Mouse (Mus musculus): Measurements from ENCODE around the gene Isca1.
"Not testable (repeated sequence)": the region's sequence is repeated elsewhere in the genome, so short reads cannot be mapped to it uniquely, and the experiment has no call there.

The Isca1 gene

GRCm38 (mm10) chr13:59769296-59770163 is at the start of gene Isca1:
Isca1 (minus strand) TSS chr13:59769810.
- peak; percentile 99 for DNase-seq

DNA sequence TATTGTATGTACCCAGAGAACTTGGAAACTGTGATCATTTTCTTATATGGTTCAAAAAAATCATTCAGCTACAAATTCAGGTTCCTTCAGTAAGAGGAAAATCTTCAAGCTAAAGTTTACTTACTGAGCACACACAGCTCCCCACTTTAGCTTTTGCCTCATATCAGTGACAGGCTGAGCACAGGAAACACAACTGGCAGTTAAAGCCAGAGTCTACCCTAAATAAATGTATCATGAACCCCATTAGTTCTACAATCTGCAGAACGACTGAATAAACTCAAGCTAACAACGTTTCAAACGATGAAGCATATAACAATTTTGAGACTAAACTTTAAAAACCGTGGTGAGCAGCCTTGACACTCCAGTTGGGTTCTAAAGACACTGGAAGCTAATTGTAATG is 47.7 kb upstream of the Isca1 start:
- no peak for DNase-seq

DNA sequence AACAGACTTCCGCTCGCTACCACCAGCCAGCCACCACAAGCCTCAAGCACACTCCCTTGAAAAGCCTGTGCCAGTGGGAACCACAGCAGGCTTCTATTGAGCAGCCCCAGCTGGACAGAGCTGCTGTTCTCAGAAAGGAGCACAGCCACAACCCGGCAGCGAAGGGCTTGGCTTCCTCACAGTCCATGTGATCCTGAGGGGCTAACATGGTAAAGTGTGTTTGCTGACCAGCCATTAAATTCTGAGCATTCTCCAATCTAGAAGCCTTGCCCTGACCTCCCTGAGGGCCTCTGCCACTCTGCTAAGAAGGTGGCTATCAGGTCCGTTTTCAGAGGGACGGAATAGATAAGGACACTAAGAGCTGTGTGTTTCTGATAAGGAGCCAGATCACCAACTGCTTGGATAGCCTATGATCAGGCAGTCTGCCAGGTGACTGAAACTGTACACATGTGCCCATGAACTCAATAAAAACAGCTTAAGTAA is 44.5 kb upstream of the Isca1 start:
- DNase-seq: peak; percentile 37

DNA sequence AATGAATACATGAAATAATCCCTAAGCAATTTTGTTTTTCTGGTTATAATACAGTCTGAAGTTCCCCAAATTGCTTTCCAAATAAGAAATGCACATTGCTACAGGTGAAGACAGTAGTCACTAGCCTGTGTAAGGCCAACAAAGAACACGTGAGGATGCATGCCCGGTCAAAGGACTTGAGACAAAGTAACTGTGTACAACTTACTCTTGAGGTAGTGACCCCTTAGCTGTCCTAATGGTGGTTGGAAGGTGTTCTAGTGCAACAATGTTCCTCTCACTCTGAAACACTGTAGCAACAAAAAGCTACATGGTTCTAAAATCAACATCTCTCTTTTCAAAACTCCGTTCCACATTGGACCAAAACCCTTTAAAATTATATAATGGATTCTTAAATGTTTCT is 42.0 kb upstream of the Isca1 start:
- no peak for DNase-seq

- no peak for DNase-seq
Observed at GRCm38 (mm10) chr13:59801000-59801399, 31.4 kb upstream of the Isca1 start.

DNA sequence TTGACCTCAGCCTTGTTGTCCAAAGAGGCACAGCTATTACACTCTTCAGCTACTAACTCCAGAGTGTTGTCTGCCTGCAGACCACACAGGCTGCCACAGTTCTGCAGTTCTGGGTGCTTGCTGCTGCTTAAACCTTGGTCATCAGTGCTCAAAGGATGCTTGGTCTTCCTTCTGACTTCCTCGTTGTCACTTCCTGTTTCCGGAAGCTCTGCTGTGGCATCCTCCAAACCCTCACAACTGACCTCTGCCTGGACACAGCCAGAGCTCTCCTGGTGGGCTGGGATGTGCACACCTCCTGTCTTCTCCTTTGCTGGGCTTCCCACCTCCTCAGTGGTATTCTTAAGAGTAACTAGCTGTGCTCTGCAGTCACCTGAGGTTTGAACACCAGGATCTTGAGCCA is 30.5 kb upstream of the Isca1 start:
- no peak for DNase-seq

- no peak for DNase-seq
Observed at GRCm38 (mm10) chr13:59798306-59798705, 28.7 kb upstream of the Isca1 start.

GRCm38 (mm10) chr13:59796466-59796848 is 26.8 kb upstream of the Isca1 start:
- no peak for DNase-seq

DNA sequence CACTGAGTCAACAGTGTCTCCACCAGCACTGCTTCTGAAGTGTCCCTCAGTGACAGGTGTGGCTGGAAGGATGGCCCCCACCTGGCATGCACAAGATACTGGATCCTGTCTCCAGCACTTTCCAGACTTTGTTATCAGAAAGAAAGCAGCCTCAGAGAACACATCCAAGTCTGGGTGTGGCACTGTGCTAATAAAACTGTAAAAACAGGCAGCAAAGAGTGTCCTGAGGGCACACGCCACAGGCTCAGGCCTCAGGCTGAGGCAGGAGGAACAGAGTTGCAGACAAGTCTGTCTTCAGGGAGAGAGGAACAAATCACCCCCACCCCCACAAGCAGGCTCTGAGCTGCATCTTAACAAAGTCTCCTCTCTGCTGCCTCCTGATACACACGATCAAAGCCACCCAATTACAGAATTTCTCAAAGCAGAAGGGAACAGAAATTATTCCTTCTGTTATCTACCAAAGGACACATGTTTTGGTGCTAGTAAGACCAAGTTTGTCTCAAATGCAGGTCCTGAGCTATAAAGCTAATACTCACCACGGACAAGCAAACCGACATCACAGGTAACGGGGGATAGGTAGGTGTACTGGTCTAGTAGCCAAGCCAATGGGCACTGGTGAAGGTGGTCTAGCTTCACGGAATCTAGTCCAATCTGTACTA is 26.3 kb upstream of the Isca1 start:
- no peak for DNase-seq

GRCm38 (mm10) chr13:59794786-59795185 is 25.2 kb upstream of the Isca1 start:
- no peak for DNase-seq

DNA sequence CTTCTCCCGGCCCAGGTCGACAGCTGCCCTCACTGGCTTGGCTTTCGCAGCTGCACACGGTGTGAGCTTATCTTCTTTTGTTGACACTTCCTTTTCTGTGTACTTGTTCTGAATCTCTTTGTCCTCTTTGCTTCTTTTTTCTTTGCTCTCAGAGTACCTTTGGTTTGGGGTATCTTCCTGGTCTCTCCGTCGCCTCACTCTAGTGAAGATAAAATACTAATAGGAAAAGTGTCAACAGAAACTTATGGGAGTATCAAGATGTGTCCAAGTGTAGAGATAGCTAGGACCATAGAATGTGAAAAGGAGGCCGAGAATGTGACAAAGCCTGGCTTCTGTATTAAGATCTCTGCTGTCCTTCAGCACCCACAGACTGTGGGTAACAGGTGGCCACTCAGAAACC is 12.5 kb upstream of the Isca1 start, which contains the start of gene Gm49354:
Gene Gm49354, minus strand, starts transcription at position 101 of the 400 bp plus-strand sequence.
- no peak for DNase-seq

DNA sequence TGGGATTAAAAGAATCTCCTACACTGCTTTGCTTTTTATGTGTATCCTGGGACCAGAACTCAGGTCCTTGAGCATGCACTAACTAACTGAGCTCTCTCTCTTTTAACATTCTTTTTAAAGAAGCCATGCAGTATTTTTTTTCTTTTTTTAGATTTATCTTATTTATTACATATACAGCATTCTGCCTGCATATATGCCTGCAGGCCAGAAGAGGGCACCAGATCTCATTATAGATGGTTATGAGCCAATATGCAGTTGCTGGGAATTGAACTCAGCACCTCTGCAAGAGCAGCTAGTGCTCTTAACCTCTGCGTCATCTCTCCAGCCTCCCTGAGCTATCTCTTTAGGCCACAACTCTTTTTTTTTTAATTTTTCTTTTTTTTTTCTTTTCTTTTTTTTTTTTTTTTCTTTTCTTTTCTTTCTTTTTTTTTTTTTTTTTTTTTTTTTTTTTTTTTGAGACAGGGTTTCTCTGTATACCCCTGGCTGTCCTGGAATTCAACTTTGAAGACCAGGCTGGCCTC is 10.2 kb upstream of the Isca1 start:
- DNase-seq: not testable (repeated sequence)

DNA sequence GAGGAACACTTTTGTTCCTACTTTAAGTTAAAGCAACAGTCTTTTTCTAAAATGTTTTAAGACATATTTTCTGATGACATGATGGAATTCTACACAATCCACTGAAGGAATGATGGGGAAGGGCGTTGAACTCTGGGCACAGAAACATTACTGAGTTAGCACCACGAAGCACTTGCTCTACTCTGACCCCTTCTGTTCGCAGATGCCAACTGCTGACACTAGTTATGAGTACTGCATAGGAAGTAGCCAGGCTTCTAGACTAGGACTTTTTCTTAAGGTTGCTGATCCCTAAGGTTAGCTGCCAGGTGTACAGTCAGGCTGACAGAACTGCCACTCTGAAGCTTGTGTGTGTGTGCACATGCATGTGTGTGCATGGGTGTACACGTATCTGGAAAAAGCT is 9.6 kb upstream of the Isca1 start:
- no peak for DNase-seq

- peak; percentile 56 for DNase-seq
Observed at GRCm38 (mm10) chr13:59775168-59775567, 5.6 kb upstream of the Isca1 start.

DNA sequence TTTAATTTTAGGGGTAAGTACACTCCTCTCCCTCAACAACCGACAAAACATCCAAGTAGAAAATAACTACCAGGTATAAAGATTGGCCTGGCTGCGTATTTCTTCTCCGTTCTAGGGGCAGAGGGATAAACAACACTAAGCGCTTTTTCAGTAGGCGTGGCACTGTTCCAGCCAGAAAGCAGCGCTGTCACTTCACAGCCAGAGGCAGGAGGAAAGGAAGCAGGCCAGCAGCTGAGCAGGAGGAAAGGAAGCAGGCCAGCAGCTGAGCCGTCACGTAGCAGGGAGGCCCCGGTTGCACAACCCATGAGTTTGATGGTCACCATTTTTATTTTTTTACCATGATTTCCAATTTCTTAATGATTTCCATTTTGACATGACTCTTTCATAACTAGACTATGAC is 1.6 kb upstream of the Isca1 start:
- DNase-seq: peak; percentile 87

GRCm38 (mm10) chr13:59770847-59771246 is 1.2 kb upstream of the Isca1 start:
- peak; percentile 26 for DNase-seq

DNA sequence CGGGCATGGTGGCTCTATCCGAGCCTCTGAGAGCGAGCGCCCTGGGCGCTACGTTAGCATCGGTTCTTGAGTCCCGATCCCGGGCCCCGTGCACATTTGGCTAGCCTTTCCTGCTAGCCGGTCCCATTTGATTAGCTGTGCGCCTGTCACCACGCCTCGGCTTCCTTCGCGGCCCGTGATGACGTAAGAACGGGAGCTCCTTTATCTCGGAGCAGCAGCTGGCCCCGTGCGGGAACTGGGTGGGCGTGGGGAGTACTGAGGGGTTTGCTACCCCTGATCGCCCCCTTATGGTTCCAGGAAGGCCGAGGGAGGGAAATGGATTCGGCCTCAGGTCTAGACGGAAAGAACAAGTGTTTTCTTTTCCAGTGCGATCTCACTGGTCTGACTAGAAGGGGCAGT is 553 bp upstream of the Isca1 start:
- DNase-seq: peak; percentile 90

DNA sequence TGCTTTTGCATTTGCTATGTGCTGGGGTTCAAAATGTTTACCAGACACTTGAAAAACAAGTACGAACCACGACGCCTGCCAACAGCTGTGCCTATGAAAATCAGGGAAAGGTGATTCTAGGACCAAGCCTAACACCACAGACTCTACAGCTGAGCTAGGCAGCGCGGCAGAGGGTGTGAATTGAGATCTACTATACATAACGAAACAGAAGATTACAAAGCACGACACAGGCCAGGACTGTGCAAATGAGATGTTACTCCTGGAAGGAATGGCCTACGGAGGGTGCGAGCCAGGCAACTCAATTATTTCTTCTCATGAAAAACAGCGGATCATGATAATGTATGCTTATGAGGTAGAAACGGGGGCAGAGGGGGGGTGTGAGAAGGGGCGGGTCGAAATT is 1.1 kb downstream of the Isca1 start:
- DNase-seq: peak; percentile 31

DNA sequence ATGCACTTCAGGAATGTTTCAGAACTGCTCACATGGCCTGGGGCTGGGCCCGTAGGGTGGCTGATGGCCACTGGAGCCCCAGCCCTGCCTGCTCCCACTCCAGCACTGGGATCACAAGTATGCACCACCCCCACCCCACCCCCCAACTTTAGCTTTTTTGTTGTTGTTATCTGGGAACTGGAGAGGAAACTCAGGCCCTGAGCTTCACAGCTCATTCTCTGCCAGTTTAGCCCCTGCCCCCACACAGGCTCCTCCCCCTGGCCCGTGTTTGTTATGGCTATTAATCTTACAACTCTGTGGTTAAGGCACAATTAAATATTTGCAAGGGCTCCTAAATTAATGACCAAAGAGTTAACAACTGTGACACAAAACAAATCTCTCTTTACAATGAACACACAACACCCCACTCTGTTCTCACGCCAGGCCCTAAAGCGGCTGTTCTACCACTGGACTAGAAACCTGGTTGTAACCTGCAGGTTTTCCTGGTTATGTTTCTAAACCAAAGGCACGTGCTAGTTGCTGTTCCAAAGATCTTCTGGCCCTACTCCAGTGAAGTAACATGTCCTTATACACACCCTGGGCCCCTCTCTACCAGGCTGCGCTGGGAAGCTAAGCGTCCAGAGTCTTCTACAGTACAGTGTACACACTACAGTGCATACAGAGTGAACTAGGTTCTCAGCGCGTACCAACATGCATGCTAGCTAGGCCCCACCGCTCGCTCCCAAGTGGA is 2.7 kb downstream of the Isca1 start:
- peak; percentile 39 for DNase-seq

GRCm38 (mm10) chr13:59762791-59763190 is 6.8 kb downstream of the Isca1 start:
- DNase-seq: no peak

GRCm38 (mm10) chr13:59756906-59757305 is 12.7 kb downstream of the Isca1 start:
- DNase-seq: no peak

- DNase-seq: no peak
Observed at GRCm38 (mm10) chr13:59750310-59750709, 19.3 kb downstream of the Isca1 start.

- DNase-seq: no peak
Observed at GRCm38 (mm10) chr13:59746711-59747110, 22.9 kb downstream of the Isca1 start, which contains the start of gene 1700014D04Rik. 1700014D04Rik (minus strand) TSS chr13:59746752.

All from lung, postnatal 36 days (tissue).